Mouse (Mus musculus) urinary bladder, adult 2 months (tissue): Measurements from ENCODE around the gene Stk39. TPM values are rescaled to one million over a fixed set of nuclear protein-coding genes. Genes with fewer than 3 reads are reported as not detected.

Experiments
- DNase-seq: peaks from one replicate; pipeline ENCODE4 v3.0.0; 2022; ENCODE audit warnings: low spot score
- polyA plus RNA-seq: library from polyadenylated mRNA; depleted of rRNA; stranded (reverse); fragments of >200 nt; gene quantifications from 2 replicates; pipeline ENCODE4 v1.2.3, GENCODE M21; 2012

Gene Stk39
- polyA plus RNA-seq, 1 experiment: 22.7 TPM

GRCm38 (mm10) chr2:68458115-68458514 lies 14.0 kb downstream of the Stk39 start:
- no peak for DNase-seq

- DNase-seq: no peak
These were observed 14.5 kb downstream of the Stk39 start for GRCm38 (mm10) chr2:68457455-68458032.

GRCm38 (mm10) chr2:68456899-68457298 lies 15.2 kb downstream of the Stk39 start:
- DNase-seq: no peak

- no peak for DNase-seq
These were observed 19.7 kb downstream of the Stk39 start for GRCm38 (mm10) chr2:68452379-68452778.

- no peak for DNase-seq
These were observed 24.0 kb downstream of the Stk39 start for GRCm38 (mm10) chr2:68448035-68448434.

- no peak for DNase-seq
These were observed 28.9 kb downstream of the Stk39 start for GRCm38 (mm10) chr2:68443141-68443540.

GRCm38 (mm10) chr2:68442113-68442717 lies 29.9 kb downstream of the Stk39 start:
- no peak for DNase-seq

- no peak for DNase-seq
These were observed 32.5 kb downstream of the Stk39 start for GRCm38 (mm10) chr2:68439614-68440013.

GRCm38 (mm10) chr2:68437920-68438319 lies 34.1 kb downstream of the Stk39 start:
- no peak for DNase-seq

- no peak for DNase-seq
These were observed 34.9 kb downstream of the Stk39 start for GRCm38 (mm10) chr2:68437216-68437615.

GRCm38 (mm10) chr2:68436305-68436704 lies 35.8 kb downstream of the Stk39 start:
- no peak for DNase-seq

- DNase-seq: no peak
These were observed 36.4 kb downstream of the Stk39 start for GRCm38 (mm10) chr2:68435494-68436255.

GRCm38 (mm10) chr2:68434997-68435396 lies 37.1 kb downstream of the Stk39 start:
- no peak for DNase-seq

GRCm38 (mm10) chr2:68434576-68434975 lies 37.5 kb downstream of the Stk39 start:
- DNase-seq: no peak

GRCm38 (mm10) chr2:68433736-68434312 lies 38.2 kb downstream of the Stk39 start:
- no peak for DNase-seq

GRCm38 (mm10) chr2:68432834-68433233 lies 39.2 kb downstream of the Stk39 start:
- DNase-seq: no peak

GRCm38 (mm10) chr2:68431024-68431962 lies 40.8 kb downstream of the Stk39 start:
- no peak for DNase-seq

GRCm38 (mm10) chr2:68430493-68430892 lies 41.6 kb downstream of the Stk39 start:
- no peak for DNase-seq

GRCm38 (mm10) chr2:68429436-68429835 lies 42.6 kb downstream of the Stk39 start:
- DNase-seq: no peak

GRCm38 (mm10) chr2:68426977-68427577 lies 45.0 kb downstream of the Stk39 start:
- DNase-seq: no peak

GRCm38 (mm10) chr2:68426074-68426473 lies 46.0 kb downstream of the Stk39 start:
- DNase-seq: no peak
